Mouse (Mus musculus): ENCODE data around the gene F830045P16Rik.
"Not testable (repeated sequence)": the region's sequence is repeated elsewhere in the genome, so short reads cannot be mapped to it uniquely, and the experiment has no call there.

- TF ChIP-seq POLR2A (IDR thresholded peaks at IDR 0.05; ENCODE audit: insufficient read depth, low read length); CTCF (IDR thresholded peaks at IDR 0.05; ENCODE audit: low read depth, low read length); EP300 (IDR thresholded peaks at IDR 0.05; ENCODE audit: insufficient read depth, low read depth, low read length): not testable (repeated sequence)
Observed at GRCm38 (mm10) chr2:129512147-129512546, 24.3 kb downstream of the F830045P16Rik start.

Data from ES-Bruce4 (cell line).